Mouse (Mus musculus) kidney, embryonic 14.5 days (tissue): Measurements from ENCODE around the gene Zfp619. TPM values are rescaled to one million over a fixed set of nuclear protein-coding genes. Genes with fewer than 3 reads are reported as not detected.

Experiments
- ATAC-seq: fragments of 200-750 bp; cut with Nextera tagmentation; 2 replicates; pipeline ENCODE4 v1.8.0; 2017; ENCODE audit warnings: moderate number of reproducible peaks, mild to moderate bottlenecking, moderate TSS enrichment, moderate library complexity; ENCODE audit not compliant: low FRiP score, low TSS enrichment
- H3K27ac ChIP-seq: fragments of 300-500 bp; sonication (generic); 2 replicates; pipeline ENCODE4 v1.5.1; 2014; ENCODE audit warnings: low read depth, mild to moderate bottlenecking, low read length, moderate library complexity, mixed read lengths
- H3K27me3 ChIP-seq: fragments of 300-500 bp; sonication (generic); 2 replicates; pipeline ENCODE4 v1.6.1; 2014; ENCODE audit warnings: mild to moderate bottlenecking, low read length; ENCODE audit not compliant: control insufficient read depth, insufficient read depth
- H3K36me3 ChIP-seq: fragments of 300-500 bp; sonication (generic); 2 replicates; pipeline ENCODE4 v1.6.1; 2014; ENCODE audit warnings: low read length, mixed read lengths; ENCODE audit not compliant: control insufficient read depth, insufficient read depth
- H3K4me1 ChIP-seq: fragments of 300-500 bp; sonication (generic); 2 replicates; pipeline ENCODE4 v1.6.1; 2014; ENCODE audit warnings: low read length, mixed read lengths; ENCODE audit not compliant: control insufficient read depth, insufficient read depth
- H3K4me2 ChIP-seq: fragments of 300-500 bp; sonication (generic); replicated peaks from 2 replicates; pipeline ENCODE4 v1.6.1; 2014; ENCODE audit warnings: low read depth, mild to moderate bottlenecking, low read length
- H3K4me3 ChIP-seq: fragments of 300-500 bp; sonication (generic); 2 replicates; pipeline ENCODE4 v1.5.1; 2014; ENCODE audit warnings: mild to moderate bottlenecking, low read length
- H3K9ac ChIP-seq: fragments of 300-500 bp; sonication (generic); 2 replicates; pipeline ENCODE4 v1.6.1; 2014; ENCODE audit warnings: low read depth, mild to moderate bottlenecking, low read length, moderate library complexity
- H3K9me3 ChIP-seq: fragments of 300-500 bp; sonication (generic); 2 replicates; pipeline ENCODE4 v1.6.1; 2016; ENCODE audit warnings: low read length; ENCODE audit not compliant: control insufficient read depth
- WGBS: fragments of 180-500 bp; shearing (Covaris S2); extraction: QIAGEN DNeasy Blood & Tissue Kit; methylation state at CpG from one replicate; pipeline ENCODE4 v1.1.7; 2014; 5-methylcytosine and 5-hydroxymethylcytosine counted together
- polyA plus RNA-seq: library from polyadenylated mRNA; unstranded; fragments of >200 nt; fragmentation: Nextera tagmentation; extraction: Ambion mirVana; gene quantifications from 2 replicates; pipeline ENCODE4 v1.2.1, GENCODE M21; 2014

Gene Zfp619
- 2.0 and 3.7 TPM in 2 replicates for polyA plus RNA-seq

DNA sequence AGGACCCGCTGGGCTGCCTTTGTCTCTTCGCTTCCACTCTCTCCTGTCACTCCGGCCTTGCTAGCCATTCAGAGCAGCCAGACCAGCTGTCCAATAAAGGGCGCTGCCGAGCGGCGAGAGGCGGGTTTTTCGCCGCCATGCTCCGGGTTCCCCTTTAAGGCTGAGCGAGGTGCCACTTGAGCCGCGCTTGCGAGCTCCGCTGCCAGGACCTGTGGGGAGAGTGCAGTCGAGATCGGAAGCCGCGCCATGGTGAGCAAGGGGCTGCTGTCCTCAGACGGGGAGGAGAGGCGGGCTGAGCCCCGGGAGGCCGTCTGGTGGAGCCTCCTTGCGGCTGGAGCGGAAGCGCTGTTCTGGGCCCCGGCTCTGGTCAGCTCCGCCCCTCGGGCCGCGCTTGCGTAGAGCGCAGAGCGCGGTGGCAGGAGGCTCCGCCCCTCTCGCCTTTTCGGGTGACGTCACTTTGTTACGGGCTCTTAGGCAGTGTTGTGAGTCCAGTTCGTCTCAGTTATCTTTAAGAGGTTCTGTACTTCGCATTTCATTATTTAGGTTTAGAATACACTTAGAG is at the start of gene Zfp619:
Gene Zfp619 (plus strand): TSS at position 151 of the 562 bp plus-strand sequence.
- H3K4me3 ChIP-seq = peak within 1 kb of the TSS; percentile 60
- H3K9me3 ChIP-seq = peaks cover 2% of the 10 kb centered on the region; the same call in 1 of the 2 replicates
- under 1% methylated on average over 43 of the region's 43 CpGs for WGBS
- H3K27me3 ChIP-seq = no peaks in the 10 kb centered on the region
- ATAC-seq = peak; percentile 99
- H3K27ac ChIP-seq = peak within 1 kb of the TSS; percentile 99
- no peaks in the 10 kb centered on the region for H3K4me1 ChIP-seq
- H3K9ac ChIP-seq = peak within 1 kb of the TSS; percentile 79
- no peaks in the 10 kb centered on the region for H3K36me3 ChIP-seq
- H3K4me2 ChIP-seq = peak within 1 kb of the TSS; percentile 40

DNA sequence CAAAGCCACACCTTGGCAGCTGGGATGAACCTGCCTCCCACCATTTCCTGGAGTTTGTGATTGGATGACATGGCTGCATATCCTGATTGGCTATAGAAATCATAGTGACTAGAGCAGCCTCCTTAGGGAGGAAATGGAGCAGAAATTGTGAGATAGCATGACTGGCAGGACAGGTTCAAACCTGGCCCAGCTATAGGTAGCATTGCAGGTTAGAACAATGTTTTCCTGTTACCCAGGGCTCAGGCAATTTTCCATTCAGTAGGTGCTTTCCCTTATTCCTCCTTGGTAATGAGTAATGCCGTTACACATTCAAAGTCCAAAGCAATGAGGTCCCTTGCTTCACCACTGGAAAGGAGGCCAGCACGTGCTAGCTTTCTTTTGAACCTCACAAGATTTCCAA is 38.6 kb upstream of the Zfp619 start:
- Histone ChIP-seq H3K27ac (no peak overlapping the region), H3K9ac (no peak overlapping the region), H3K4me2 (no peak overlapping the region), H3K9me3 (peaks cover 9% of the 10 kb centered on the region), H3K4me3 (no peak overlapping the region), H3K4me1 (no peaks in the 10 kb centered on the region), H3K36me3 (peaks cover 9% of the 10 kb centered on the region), H3K27me3 (no peaks in the 10 kb centered on the region)
- ATAC-seq = no peak
- 92% methylated on average over 2 of the region's 2 CpGs for WGBS

DNA sequence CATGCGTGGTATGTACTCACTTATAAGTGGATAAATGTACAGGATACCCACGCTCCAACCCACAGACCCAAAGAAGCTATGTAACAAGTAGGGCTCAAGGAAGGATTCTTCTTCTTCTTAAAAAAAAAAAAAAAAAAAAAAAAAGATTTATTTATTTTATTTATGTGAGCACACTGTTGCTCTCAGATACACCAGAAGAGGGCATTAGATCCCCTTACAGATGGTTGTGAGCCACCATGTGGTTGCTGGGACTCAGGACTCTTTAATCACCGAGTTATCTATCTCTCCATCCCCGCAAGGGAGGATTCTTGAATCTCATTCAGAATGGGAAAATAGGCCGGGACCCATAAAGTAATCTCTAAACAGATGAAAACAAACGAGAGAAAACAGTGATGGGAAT is 33.2 kb upstream of the Zfp619 start:
- no peak overlapping the region for H3K27ac ChIP-seq
- WGBS = 65% methylated on average over 6 of the region's 6 CpGs
- H3K4me2 ChIP-seq = no peak overlapping the region
- H3K4me3 ChIP-seq = no peak overlapping the region
- ATAC-seq = no peak
- H3K36me3 ChIP-seq = no peaks in the 10 kb centered on the region
- no peaks in the 10 kb centered on the region for H3K9me3 ChIP-seq
- H3K4me1 ChIP-seq = no peaks in the 10 kb centered on the region
- no peak overlapping the region for H3K9ac ChIP-seq
- H3K27me3 ChIP-seq = no peaks in the 10 kb centered on the region

DNA sequence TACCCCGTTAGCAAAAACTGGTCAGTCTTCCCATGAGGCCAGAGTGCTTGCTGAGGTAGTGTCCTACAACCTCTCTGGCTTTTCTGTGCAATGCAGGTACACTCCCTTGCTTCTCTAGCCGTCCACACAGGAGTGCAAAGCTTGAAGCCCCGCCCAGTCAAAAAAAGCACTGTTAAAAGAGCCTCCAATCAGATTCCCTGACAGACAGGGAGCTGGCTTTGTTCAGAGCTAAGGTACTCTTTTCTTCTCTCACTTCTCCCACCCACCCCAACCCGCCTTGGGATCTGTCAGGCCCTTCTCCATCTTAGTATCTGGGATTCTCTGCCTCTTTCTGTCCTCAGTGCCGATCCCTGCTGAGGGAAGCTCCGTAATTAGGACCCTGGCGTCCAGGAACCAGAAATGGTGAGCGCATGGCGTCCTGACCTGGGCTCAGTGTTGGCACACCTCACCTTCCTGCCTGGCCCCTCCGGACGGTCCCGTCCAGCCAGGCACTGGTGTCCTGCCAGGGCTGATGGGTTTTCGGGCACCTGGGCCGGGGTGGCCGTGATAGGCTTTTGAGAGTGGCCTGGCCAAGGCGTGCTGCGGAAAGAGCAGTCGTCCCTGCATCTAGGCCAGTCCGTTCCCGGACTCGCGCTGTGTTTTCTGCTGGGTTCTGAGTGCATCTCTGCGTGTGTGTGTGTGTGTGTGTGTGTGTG is 30.3 kb upstream of the Zfp619 start:
- ATAC-seq = peak; percentile 86
- Histone ChIP-seq H3K27me3 (no peaks in the 10 kb centered on the region), H3K4me1 (no peaks in the 10 kb centered on the region), H3K9me3 (no peaks in the 10 kb centered on the region), H3K4me2 (peak overlapping the region; percentile 70), H3K27ac (no peak overlapping the region), H3K4me3 (peak overlapping the region; percentile 45), H3K9ac (peak overlapping the region; percentile 60), H3K36me3 (no peaks in the 10 kb centered on the region)
- WGBS = 13% methylated on average over 22 of the region's 23 CpGs

DNA sequence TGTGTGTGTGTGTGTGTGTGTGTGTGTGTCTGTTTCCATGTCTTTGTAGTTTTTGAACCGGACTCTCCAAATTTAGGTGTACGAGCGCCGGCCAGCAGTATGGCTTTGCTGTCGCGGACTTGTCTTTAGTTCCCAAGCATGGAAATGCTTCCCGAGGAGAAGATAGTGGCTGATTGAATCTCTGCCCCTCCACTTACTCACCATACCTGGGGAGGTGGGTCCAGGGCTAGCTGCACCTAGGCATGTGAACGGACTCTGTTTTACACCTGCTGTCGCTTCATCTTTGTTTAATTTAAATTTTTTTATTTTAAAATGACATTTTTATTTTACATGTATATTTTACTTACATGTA is 29.7 kb upstream of the Zfp619 start:
- no peaks in the 10 kb centered on the region for H3K36me3 ChIP-seq
- H3K27me3 ChIP-seq = no peaks in the 10 kb centered on the region
- H3K9me3 ChIP-seq = no peaks in the 10 kb centered on the region
- H3K4me1 ChIP-seq = no peaks in the 10 kb centered on the region
- no peak overlapping the region for H3K27ac ChIP-seq
- peak overlapping the region; percentile 70 for H3K4me2 ChIP-seq
- peak overlapping the region; percentile 60; the same call in 1 of the 2 replicates for H3K9ac ChIP-seq
- peak overlapping the region; percentile 45 for H3K4me3 ChIP-seq
- 33% methylated on average over 9 of the region's 9 CpGs for WGBS
- ATAC-seq = 0 out of 2 replicates have a peak, but pooled peaks have one; percentile 25

DNA sequence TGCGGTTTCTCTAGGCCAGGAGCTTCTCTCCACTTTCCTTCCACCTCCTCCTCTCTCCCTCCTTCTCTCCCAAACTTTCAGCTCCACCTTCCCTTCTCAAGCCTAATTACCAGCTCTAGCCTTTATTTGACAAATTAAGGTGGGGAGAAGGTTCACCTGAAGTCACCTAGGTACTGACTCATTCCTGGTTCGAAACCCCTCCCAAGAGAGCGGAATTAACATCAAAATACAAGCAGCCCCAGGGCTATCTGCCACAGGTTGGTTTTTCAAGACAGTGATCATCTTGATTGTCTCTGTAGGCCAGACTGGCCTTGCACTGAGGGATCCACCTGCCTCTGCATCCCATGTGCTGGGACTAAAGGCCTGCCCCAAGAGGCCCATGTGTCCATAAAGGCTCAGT is 22.9 kb upstream of the Zfp619 start:
- no peak for ATAC-seq
- no peak overlapping the region for H3K4me3 ChIP-seq
- WGBS = 88% methylated on average over 3 of the region's 3 CpGs

DNA sequence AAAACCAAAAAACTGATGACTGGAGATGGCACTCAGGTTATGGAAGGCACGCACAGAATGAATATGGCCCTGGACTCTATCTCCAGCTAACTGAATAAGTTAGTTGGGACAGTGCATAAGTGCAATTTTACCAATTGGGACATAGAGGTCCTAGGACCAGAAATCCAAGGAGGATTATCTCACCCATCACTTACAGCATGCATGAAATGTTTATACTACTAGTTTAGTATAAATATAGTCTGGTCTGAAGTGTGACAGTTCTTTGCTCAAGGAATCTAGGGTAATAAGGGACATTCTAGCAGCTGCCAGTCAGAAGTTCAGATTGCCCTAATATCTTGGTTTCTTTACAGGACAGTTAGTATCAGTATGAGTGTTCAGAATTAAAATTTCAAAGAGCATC is 13.5 kb upstream of the Zfp619 start:
- 88% methylated on average over 1 of the region's 1 CpGs for whole genome bisulfite sequencing
- no peak overlapping the region for H3K4me2 ChIP-seq

More for the DNA sequence above, 22.9 kb upstream of the Zfp619 start:
- Histone ChIP-seq H3K27me3 (no peaks in the 10 kb centered on the region), H3K27ac (no peak overlapping the region), H3K4me2 (no peak overlapping the region), H3K9me3 (peaks cover 3% of the 10 kb centered on the region), H3K4me1 (no peaks in the 10 kb centered on the region), H3K36me3 (no peaks in the 10 kb centered on the region), H3K9ac (no peak overlapping the region)

DNA sequence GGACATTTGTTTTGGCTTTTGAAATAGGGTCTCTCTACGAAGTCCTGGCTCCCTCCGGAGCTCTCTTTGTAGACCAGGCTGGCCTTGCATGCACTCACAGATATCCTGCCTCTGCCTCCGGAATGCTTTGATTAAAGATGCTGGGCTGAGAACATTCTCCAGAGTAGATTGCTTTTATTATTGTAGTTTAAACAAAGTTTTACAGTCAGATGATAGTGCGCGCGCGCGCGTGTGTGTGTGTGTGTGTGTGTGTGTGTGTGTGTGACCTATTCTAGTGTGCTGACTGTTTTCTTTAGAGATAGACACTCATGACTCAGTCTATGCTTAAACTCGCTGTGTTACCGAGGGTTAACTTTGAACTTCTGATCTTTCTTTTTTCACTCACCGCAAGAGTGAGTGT is 796 bp downstream of the Zfp619 start:
- Histone ChIP-seq H3K9me3 (peaks cover 2% of the 10 kb centered on the region; the same call in 1 of the 2 replicates), H3K36me3 (no peaks in the 10 kb centered on the region), H3K4me1 (no peaks in the 10 kb centered on the region), H3K4me2 (peak overlapping the region; percentile 40), H3K9ac (no peak overlapping the region), H3K4me3 (peak overlapping the region; percentile 60), H3K27me3 (no peaks in the 10 kb centered on the region), H3K27ac (no peak overlapping the region)
- 82% methylated on average over 12 of the region's 12 CpGs for WGBS
- 0 out of 2 replicates have a peak, but pooled peaks have one; percentile 36 for ATAC-seq

More for the DNA sequence above, 13.5 kb upstream of the Zfp619 start:
- Histone ChIP-seq H3K4me3 (no peak overlapping the region), H3K27me3 (no peaks in the 10 kb centered on the region), H3K36me3 (no peaks in the 10 kb centered on the region), H3K4me1 (no peaks in the 10 kb centered on the region), H3K9ac (no peak overlapping the region), H3K27ac (no peak overlapping the region), H3K9me3 (no peaks in the 10 kb centered on the region)
- no peak for ATAC-seq

DNA sequence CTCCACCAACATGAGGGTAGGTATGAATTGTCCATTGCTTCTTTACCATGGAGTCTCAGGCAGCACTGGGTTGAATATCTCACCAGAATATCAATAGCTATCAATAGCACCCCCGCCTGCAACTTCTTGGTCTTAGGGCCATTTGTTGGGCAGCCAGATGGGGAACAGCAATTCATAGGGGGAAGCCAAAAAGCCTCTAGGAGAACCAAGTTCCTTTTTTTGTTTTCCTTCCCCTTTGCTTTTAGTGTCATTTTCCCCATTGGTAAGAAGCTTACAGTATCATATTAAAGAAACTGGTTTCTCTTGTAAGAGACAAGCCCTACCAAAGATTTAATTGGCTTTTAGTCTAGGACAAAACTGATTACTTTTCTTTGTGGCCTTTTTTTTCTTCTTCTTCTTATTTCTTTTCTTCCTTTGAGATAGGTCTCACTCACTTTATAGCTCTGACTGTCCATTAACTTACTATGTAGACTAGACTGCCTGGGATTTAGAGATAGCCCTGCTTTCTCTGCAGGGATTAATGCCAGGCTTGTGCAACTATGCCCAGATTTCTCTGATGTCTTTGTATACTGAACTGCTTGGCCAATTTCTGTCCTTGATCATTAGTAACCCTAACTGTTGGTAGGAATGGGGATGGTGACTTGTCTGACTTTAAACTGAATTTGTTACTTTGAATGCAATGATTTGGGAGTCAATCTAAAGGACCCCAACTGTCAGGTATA is 6.3 kb downstream of the Zfp619 start:
- no peak overlapping the region for H3K4me3 ChIP-seq
- no peaks in the 10 kb centered on the region for H3K9me3 ChIP-seq
- no peak for ATAC-seq
- no peak overlapping the region for H3K27ac ChIP-seq
- H3K36me3 ChIP-seq = no peaks in the 10 kb centered on the region
- no peaks in the 10 kb centered on the region for H3K4me1 ChIP-seq
- no peak overlapping the region for H3K9ac ChIP-seq
- 88% methylated on average over 1 of the region's 1 CpGs for WGBS
- H3K4me2 ChIP-seq = no peak overlapping the region
- H3K27me3 ChIP-seq = no peaks in the 10 kb centered on the region
